Mouse (Mus musculus): ENCODE measurements around the gene Prox2. TPM values are rescaled to one million over a fixed set of nuclear protein-coding genes. Genes with fewer than 3 reads are reported as not detected.

The Prox2 gene
- total and polyA plus RNA-seq, 3 experiments: 2.4 to 13.3 (median 4.5) TPM

DNA sequence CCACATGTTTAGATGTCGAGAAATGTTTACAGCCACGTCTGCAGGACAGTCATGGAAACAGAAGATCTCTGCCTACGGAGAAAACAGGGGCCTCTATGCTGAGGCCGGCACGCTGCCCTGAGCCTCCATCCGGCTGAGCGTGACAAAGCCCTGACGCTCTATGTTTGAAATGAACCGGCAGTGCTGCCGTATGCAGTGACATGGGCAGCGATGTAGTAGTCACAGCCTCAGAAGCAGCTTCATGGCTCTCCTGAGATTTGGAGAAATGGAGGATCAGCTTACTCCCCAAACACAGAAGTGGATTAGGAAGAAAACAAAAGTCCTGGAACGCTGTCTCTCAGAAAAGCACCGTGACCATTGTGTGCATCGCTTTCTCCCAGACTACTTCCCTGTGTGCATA, 9.6 kb downstream of the Prox2 start:
- no peak overlapping the region for H3K4me2 ChIP-seq (ENCODE audit: insufficient read depth, low read depth, poor library complexity, severe bottlenecking)
- no peak overlapping the region for H3K4me3 ChIP-seq (replicated peaks in 1 of 3; ENCODE audit: low read depth in 2 of 3, low read length in 2 of 3, poor library complexity in 1 of 3)
- peaks cover 5% of the 10 kb centered on the region for H3K9me3 ChIP-seq (replicated peaks; ENCODE audit: low read length)
- H3K36me3 ChIP-seq (replicated peaks in 1 of 2; ENCODE audit: control insufficient read depth in 1 of 2, insufficient read depth in 1 of 2, low read length in 1 of 2): peaks cover 15 to 33% of the 10 kb centered on the region in 2 experiments
- H3K9ac ChIP-seq (ENCODE audit: insufficient read depth, low read depth): no peak overlapping the region
- H3K4me1 ChIP-seq (ENCODE audit: control insufficient read depth in 1 of 2, insufficient read depth in 2 of 2): peaks cover 23 to 68% of the 10 kb centered on the region in 2 experiments
- no peak for TF ChIP-seq KAT2A (IDR thresholded peaks at IDR 0.05; ENCODE audit: insufficient replicate concordance, low read length)
- no peak for TF ChIP-seq EP300 (IDR thresholded peaks at IDR 0.05; ENCODE audit: low read length)
- no peak for TF ChIP-seq USF1 (IDR thresholded peaks at IDR 0.05; ENCODE audit: low read depth, low read length)
- TF ChIP-seq POLR2A (IDR thresholded peaks at IDR 0.05; ENCODE audit: low read depth, low read length): no peak
- no peak for TF ChIP-seq JUN (IDR thresholded peaks at IDR 0.05; ENCODE audit: insufficient read depth, low read depth, low read length)
- H3K27ac ChIP-seq (ENCODE audit: insufficient read depth, low read depth): no peak overlapping the region
- H3K27me3 ChIP-seq (replicated peaks): no peaks in the 10 kb centered on the region
- no peak for DNase-seq (ENCODE audit: extremely low read depth)
- in situ Hi-C loops (cut with MboI; ENCODE audit: low pct_ligation_motif_present, low pct_unique_long_range_greater_than_20kb, low sequenced_read_pairs) (no loop called here), dilution Hi-C loops (cut with MboI; ENCODE audit: extremely low pct_ligation_motif_present, extremely low pct_unique_long_range_greater_than_20kb, low sequenced_read_pairs) (no loop called here)
- peaks cover 18% of the 10 kb centered on the region for H3K79me2 ChIP-seq (replicated peaks; ENCODE audit: control insufficient read depth, extremely low read depth, insufficient read depth, poor library complexity, severe bottlenecking)

DNA sequence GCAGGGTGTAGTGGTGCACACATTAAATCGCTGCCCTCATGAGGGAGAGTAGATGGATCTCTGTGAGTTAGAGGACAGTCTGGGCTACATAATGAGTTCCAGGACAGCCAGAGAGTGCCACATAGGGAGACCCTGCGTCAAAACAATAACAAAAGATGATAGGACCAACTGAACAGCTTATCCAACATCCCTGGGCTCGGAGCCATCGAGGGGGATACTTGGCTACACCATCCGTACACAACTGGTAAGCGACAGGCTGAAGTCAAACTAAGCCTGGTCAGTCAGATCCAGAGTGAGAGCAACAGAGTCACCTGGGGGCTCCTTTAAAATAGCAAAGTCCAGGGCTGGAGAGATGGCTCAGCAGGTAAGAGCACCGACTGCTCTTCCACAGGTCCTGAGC, 14.7 kb downstream of the Prox2 start:
- Histone ChIP-seq H3K36me3 (replicated peaks in 1 of 2; ENCODE audit: control insufficient read depth in 1 of 2, insufficient read depth in 1 of 2, low read length in 1 of 2) (peaks cover 27 to 43% of the 10 kb centered on the region in 2 experiments), H3K9me3 (replicated peaks; ENCODE audit: low read length) (no peaks in the 10 kb centered on the region), H3K27me3 (replicated peaks) (no peaks in the 10 kb centered on the region), H3K4me1 (ENCODE audit: control insufficient read depth in 1 of 2, insufficient read depth in 2 of 2) (peaks cover 8 to 55% of the 10 kb centered on the region in 2 experiments), H3K4me3 (replicated peaks in 1 of 3; ENCODE audit: low read depth in 2 of 3, low read length in 2 of 3, poor library complexity in 1 of 3) (no peak overlapping the region), H3K9ac (ENCODE audit: insufficient read depth, low read depth) (no peak overlapping the region), H3K27ac (ENCODE audit: insufficient read depth, low read depth) (no peak overlapping the region), H3K4me2 (ENCODE audit: insufficient read depth, low read depth, poor library complexity, severe bottlenecking) (no peak overlapping the region), H3K79me2 (replicated peaks; ENCODE audit: control insufficient read depth, extremely low read depth, insufficient read depth, poor library complexity, severe bottlenecking) (no peaks in the 10 kb centered on the region)
- in situ Hi-C loops (cut with MboI; ENCODE audit: low pct_ligation_motif_present, low pct_unique_long_range_greater_than_20kb, low sequenced_read_pairs): no loop called here
- dilution Hi-C loops (cut with MboI; ENCODE audit: extremely low pct_ligation_motif_present, extremely low pct_unique_long_range_greater_than_20kb, low sequenced_read_pairs): no loop called here
- no peak for DNase-seq (ENCODE audit: extremely low read depth)
- TF ChIP-seq MAX (IDR thresholded peaks at IDR 0.05; ENCODE audit: low read length) (no peak), ZKSCAN1 (IDR thresholded peaks at IDR 0.05; ENCODE audit: borderline replicate concordance, low read depth, low read length) (no peak), NRF1 (IDR thresholded peaks at IDR 0.05; ENCODE audit: low read depth, low read length) (no peak), ZMIZ1 (IDR thresholded peaks at IDR 0.05; ENCODE audit: low read depth, low read length) (no peak), MYC (IDR thresholded peaks at IDR 0.05; ENCODE audit: low read depth, low read length) (no peak), POLR2AphosphoS2 (IDR thresholded peaks at IDR 0.05; ENCODE audit: low read depth, low read length) (no peak), TCF12 (IDR thresholded peaks at IDR 0.05; ENCODE audit: low read depth, low read length) (no peak), TBP (conservative IDR thresholded peaks at IDR 0.05; ENCODE audit: low read depth, low read length) (no peak), USF2 (conservative IDR thresholded peaks at IDR 0.05; ENCODE audit: low read depth, low read length) (no peak), CHD1 (IDR thresholded peaks at IDR 0.05; ENCODE audit: low read depth, low read length) (no peak), ELF1 (IDR thresholded peaks at IDR 0.05; ENCODE audit: low read depth, low read length) (no peak), ZNF384 (IDR thresholded peaks at IDR 0.05; ENCODE audit: low read depth, low read length) (no peak), UBTF (IDR thresholded peaks at IDR 0.05; ENCODE audit: low read depth, low read length) (no peak), MAFK (IDR thresholded peaks at IDR 0.05; ENCODE audit: insufficient replicate concordance, low read length) (no peak), MEF2A (IDR thresholded peaks at IDR 0.05; ENCODE audit: borderline replicate concordance, low read depth, low read length) (no peak), ETS1 (conservative IDR thresholded peaks at IDR 0.05; ENCODE audit: low read depth, low read length) (no peak), RCOR1 (conservative IDR thresholded peaks at IDR 0.05; ENCODE audit: low read depth, low read length) (no peak), MAZ (IDR thresholded peaks at IDR 0.05; ENCODE audit: low read depth, low read length) (no peak), KAT2A (IDR thresholded peaks at IDR 0.05; ENCODE audit: insufficient replicate concordance, low read length) (no peak), PAX5 (IDR thresholded peaks at IDR 0.05; ENCODE audit: low read length) (no peak)

Data from CH12.LX (cell line).